Mouse (Mus musculus) liver, adult (tissue): ENCODE data around the gene Vps26c.

ENCODE experiments used
- GATA4 ChIP-seq: IDR thresholded peaks from 2 replicates; pipeline ENCODE4 v1.6.1; 2014; ENCODE audit warnings: mild to moderate bottlenecking, low read length; ENCODE audit not compliant: insufficient replicate concordance

Vps26c gene

DNA sequence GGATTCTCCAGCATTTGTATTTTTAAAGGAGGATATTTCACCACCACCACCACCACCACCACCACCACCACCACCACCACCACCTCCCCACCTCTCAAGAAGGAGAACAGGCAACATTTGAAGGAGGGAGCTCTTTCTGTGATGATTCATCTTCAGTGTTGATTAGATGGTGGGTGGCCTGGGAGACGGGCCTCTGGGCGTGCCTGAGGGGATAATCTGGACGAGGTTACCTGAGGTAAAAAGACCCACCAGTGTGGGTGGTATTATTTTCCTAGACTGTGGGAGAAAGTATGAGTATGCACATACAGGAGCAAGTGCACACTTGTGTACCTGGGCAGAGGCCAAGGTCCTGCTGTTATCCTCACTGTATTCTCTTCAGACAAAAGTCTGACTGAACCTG is 62.6 kb downstream of the Vps26c start:
- TF ChIP-seq GATA4, result no peak

GRCm38 (mm10) chr16:94454146-94454545 is 72.5 kb downstream of the Vps26c start:
- TF ChIP-seq GATA4, result no peak

DNA sequence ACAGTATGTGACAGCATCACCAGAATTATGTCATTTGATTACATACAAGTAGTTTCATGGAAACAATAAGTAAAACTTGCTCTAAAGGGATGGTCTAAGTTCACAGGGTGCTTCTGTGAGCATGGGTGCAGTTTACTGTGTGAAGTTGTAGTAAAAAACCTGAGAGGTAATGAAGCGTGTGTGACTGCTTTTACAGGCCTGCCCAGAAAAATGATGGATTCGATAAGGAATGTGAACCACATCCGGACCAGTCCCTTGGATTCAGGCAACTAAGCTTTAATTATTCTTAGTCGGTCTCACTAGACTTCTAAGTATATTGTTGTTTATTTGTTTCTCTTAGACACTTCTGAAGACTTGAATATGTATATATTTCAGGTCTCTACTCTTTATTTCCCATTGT is 73.9 kb downstream of the Vps26c start:
- TF ChIP-seq GATA4, result no peak

DNA sequence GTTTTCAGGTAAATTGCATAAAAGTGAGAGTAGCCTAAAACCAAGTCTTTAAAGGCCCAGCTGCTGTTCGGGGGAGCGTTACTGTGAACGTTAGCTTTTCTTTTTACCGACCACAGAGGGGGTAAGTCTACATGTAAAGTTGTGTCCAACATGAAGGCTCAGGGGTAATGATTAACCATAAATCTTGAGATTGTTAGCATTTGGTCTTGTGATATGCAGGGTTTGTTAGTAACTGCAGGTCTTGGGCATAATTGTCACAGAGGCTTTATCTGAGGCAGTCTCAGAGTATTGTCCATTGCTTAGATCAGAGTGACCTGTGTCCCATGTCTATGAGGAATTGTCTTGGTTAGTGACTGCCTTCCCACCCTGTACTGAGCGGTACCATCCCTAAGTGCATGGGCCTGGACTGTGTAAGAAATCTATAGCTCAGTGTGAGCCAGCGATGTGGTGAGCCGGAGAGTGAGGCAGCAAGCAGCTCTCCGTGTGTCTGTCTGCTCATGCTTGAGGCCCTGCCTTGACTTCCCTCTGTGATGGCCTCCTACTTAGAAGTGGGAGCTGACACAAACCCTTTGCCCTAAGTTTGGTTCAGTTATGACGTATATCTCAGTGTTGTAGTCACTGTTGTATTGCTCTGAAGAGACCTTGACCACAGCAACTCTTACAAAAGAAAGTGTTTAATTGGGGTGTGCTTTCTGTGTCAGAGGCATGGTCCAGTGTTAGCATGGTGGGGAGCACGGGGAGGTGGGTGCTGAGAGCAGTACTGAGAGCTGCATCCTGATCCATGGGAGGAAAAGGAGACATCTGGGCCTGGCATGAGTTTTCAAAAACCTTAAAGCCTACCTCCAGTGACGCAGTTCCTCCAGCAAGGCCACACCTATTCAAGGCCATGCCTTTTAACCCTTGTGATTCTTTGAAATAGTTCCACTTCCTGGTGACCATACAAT is 74.8 kb downstream of the Vps26c start:
- no peak for TF ChIP-seq GATA4

GRCm38 (mm10) chr16:94449632-94450031 is 77.0 kb downstream of the Vps26c start:
- no peak for TF ChIP-seq GATA4

DNA sequence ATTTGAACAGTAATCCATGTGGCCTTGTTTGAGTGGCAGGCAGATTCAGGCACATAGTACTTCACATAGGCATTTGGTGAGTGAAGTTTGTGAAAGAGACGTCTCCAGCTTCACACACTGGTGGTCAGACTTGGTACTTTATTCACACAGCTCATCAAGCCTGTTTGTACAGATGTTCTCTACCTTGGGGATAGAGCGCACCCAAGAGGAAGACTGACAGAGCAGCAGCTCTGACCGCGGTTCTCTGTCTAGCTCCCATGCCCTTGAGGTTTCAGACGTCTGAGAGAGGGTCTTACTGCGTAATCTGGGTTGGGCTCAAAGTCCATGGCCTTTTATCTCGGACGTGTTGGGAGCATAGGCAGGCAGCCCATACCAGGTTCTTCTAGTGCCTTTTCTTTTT is 77.5 kb downstream of the Vps26c start:
- no peak for TF ChIP-seq GATA4
